Mouse (Mus musculus) heart, embryonic 15.5 days (tissue): ENCODE results near the gene Col5a1. TPM values are rescaled to one million over a fixed set of nuclear protein-coding genes. Genes with fewer than 3 reads are reported as not detected.

Experiments used
- ATAC-seq: fragments of 200-750 bp; cut with Nextera tagmentation; replicated peaks from 2 replicates; pipeline ENCODE4 v1.8.0; 2017; ENCODE audit warnings: low read depth, moderate TSS enrichment; ENCODE audit not compliant: insufficient number of reproducible peaks, insufficient read depth, low FRiP score
- H3K27ac ChIP-seq: fragments of 300-500 bp; sonication (generic); 2 replicates; pipeline ENCODE4 v1.5.1; 2015; ENCODE audit warnings: mild to moderate bottlenecking, inconsistent platforms
- H3K27me3 ChIP-seq: fragments of 300-500 bp; sonication (generic); 2 replicates; pipeline ENCODE4 v1.6.1; 2015; ENCODE audit warnings: inconsistent platforms
- H3K36me3 ChIP-seq: fragments of 300-500 bp; sonication (generic); 2 replicates; pipeline ENCODE4 v1.6.1; 2015; ENCODE audit warnings: mild to moderate bottlenecking, inconsistent platforms
- H3K4me1 ChIP-seq: fragments of 300-500 bp; sonication (generic); replicated peaks from 2 replicates; pipeline ENCODE4 v1.6.1; 2015; ENCODE audit warnings: inconsistent platforms
- H3K4me2 ChIP-seq: fragments of 300-500 bp; sonication (generic); 2 replicates; pipeline ENCODE4 v1.6.1; 2015; ENCODE audit warnings: inconsistent platforms, mild to moderate bottlenecking, moderate library complexity
- H3K4me3 ChIP-seq: fragments of 300-500 bp; sonication (generic); 2 replicates; pipeline ENCODE4 v1.5.1; 2015; ENCODE audit warnings: mild to moderate bottlenecking, inconsistent platforms
- H3K9ac ChIP-seq: fragments of 300-500 bp; sonication (generic); 2 replicates; pipeline ENCODE4 v1.6.1; 2015; ENCODE audit warnings: mild to moderate bottlenecking, inconsistent platforms
- H3K9me3 ChIP-seq: fragments of 300-500 bp; sonication (generic); replicated peaks from 2 replicates; pipeline ENCODE4 v1.6.1; 2016; ENCODE audit warnings: inconsistent platforms
- WGBS: fragments of 180-500 bp; shearing (Covaris S2); methylation state at CpG from one replicate; pipeline ENCODE4 v1.1.7; 2015; ENCODE audit warnings: mixed read lengths; 5-methylcytosine and 5-hydroxymethylcytosine counted together
- polyA plus RNA-seq: library from polyadenylated mRNA; unstranded; fragments of >200 nt; fragmentation: Nextera tagmentation; extraction: Ambion mirVana; gene quantifications from 2 replicates; pipeline ENCODE4 v1.2.1, GENCODE M21; 2015

The Col5a1 gene
- polyA plus RNA-seq, 1 experiment from 2014 or later = 71.0 TPM

- no peak for ATAC-seq
- Histone ChIP-seq H3K4me2 (no peak overlapping the region), H3K27me3 (no peaks in the 10 kb centered on the region), H3K9me3 (no peaks in the 10 kb centered on the region), H3K27ac (no peak overlapping the region), H3K4me1 (no peaks in the 10 kb centered on the region), H3K36me3 (no peaks in the 10 kb centered on the region), H3K9ac (no peak overlapping the region), H3K4me3 (no peak overlapping the region)
- WGBS = 85% methylated on average over 5 of the region's 5 CpGs
Observed at GRCm38 (mm10) chr2:28065081-28065651, 178.9 kb downstream of the Col5a1 start.

DNA sequence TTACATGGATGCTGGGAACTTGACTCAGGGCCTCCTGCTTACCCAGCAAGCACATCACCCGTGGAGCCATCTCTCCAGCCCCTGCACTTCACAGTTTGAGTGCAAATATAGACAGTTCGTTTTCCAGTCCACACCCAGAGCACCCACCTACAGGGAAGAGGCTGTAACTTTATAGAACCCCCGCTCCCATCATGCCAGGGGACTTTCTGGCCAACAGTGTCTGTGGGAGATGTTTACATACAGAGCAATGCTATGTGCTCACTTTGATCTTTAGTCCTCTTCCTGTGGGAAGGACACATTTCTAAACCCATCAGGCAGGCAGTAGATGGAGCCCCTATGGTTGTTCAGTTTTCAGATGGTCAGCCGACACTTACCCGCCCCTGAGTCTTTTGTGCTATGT lies 180.5 kb downstream of the Col5a1 start:
- Histone ChIP-seq H3K4me2 (no peak overlapping the region), H3K36me3 (no peaks in the 10 kb centered on the region), H3K9me3 (no peaks in the 10 kb centered on the region), H3K4me3 (no peak overlapping the region), H3K9ac (no peak overlapping the region), H3K27ac (no peak overlapping the region), H3K4me1 (no peaks in the 10 kb centered on the region), H3K27me3 (no peaks in the 10 kb centered on the region)
- WGBS = 63% methylated on average over 5 of the region's 5 CpGs
- no peak for ATAC-seq

GRCm38 (mm10) chr2:28067175-28067574 lies 180.9 kb downstream of the Col5a1 start:
- H3K9me3 ChIP-seq = no peaks in the 10 kb centered on the region
- WGBS = 74% methylated on average over 6 of the region's 6 CpGs
- H3K9ac ChIP-seq = no peak overlapping the region
- no peaks in the 10 kb centered on the region for H3K36me3 ChIP-seq
- no peaks in the 10 kb centered on the region for H3K4me1 ChIP-seq
- no peak overlapping the region for H3K4me3 ChIP-seq
- no peak for ATAC-seq
- no peak overlapping the region for H3K27ac ChIP-seq
- no peaks in the 10 kb centered on the region for H3K27me3 ChIP-seq
- no peak overlapping the region for H3K4me2 ChIP-seq

GRCm38 (mm10) chr2:28067821-28068536 lies 181.8 kb downstream of the Col5a1 start:
- no peak; the same call in 1 of the 2 replicates for ATAC-seq
- 66% methylated on average over 2 of the region's 2 CpGs for WGBS
- Histone ChIP-seq H3K27ac (no peak overlapping the region), H3K9ac (no peak overlapping the region), H3K36me3 (no peaks in the 10 kb centered on the region), H3K4me1 (no peaks in the 10 kb centered on the region), H3K27me3 (no peaks in the 10 kb centered on the region), H3K9me3 (no peaks in the 10 kb centered on the region), H3K4me2 (no peak overlapping the region), H3K4me3 (no peak overlapping the region)

GRCm38 (mm10) chr2:28068537-28068878 lies 182.3 kb downstream of the Col5a1 start:
- H3K9me3 ChIP-seq = no peaks in the 10 kb centered on the region
- ATAC-seq = 0 out of 2 replicates have a peak, but pooled peaks have one; percentile 22
- no peak overlapping the region for H3K9ac ChIP-seq
- H3K36me3 ChIP-seq = no peaks in the 10 kb centered on the region
- H3K4me3 ChIP-seq = no peak overlapping the region
- H3K27ac ChIP-seq = no peak overlapping the region
- H3K4me1 ChIP-seq = no peaks in the 10 kb centered on the region
- no peaks in the 10 kb centered on the region for H3K27me3 ChIP-seq
- WGBS = 51% methylated on average over 9 of the region's 9 CpGs
- H3K4me2 ChIP-seq = no peak overlapping the region

DNA sequence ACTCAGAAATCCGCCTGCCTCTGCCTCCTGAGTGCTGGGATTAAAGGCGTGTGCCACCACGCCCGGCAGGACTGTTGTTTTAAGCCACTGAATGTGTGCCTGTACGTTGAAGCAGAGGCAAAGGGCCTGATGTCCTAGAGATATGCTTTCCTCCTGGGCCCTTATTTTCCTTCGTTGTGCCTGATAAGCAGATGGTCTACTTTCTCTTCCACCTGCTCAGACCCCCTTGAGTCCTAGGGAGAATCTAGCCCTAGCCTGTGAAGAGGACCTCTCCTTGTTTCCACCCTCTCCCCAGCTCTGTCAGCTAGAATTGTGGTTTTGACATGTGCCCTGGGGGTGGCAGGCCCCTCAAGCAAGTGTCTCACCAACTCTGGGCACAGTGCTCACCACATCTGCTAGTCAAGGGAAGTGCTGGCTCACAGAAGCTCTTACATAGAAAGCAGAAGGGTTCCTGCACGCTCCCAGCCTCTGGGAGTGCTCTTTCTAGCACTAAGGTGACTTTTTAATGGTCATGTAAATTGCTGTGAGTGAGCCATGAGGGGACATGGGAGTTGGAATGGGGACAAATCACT lies 189.5 kb downstream of the Col5a1 start:
- H3K4me1 ChIP-seq = no peaks in the 10 kb centered on the region
- no peak overlapping the region for H3K27ac ChIP-seq
- H3K4me2 ChIP-seq = no peak overlapping the region
- no peak for ATAC-seq
- no peaks in the 10 kb centered on the region for H3K27me3 ChIP-seq
- WGBS = 74% methylated on average over 7 of the region's 7 CpGs
- H3K36me3 ChIP-seq = no peaks in the 10 kb centered on the region
- no peak overlapping the region for H3K4me3 ChIP-seq
- no peaks in the 10 kb centered on the region for H3K9me3 ChIP-seq
- H3K9ac ChIP-seq = no peak overlapping the region

GRCm38 (mm10) chr2:28084768-28085167 lies 198.5 kb downstream of the Col5a1 start, which contains the start of gene Fcnb:
Gene Fcnb, minus strand, starts transcription at chr2:28084885.
- Histone ChIP-seq H3K27ac (no peak within 1 kb of the TSS), H3K9ac (no peak within 1 kb of the TSS), H3K9me3 (no peaks in the 10 kb centered on the region), H3K4me2 (no peak within 1 kb of the TSS), H3K27me3 (no peaks in the 10 kb centered on the region), H3K4me1 (no peaks in the 10 kb centered on the region), H3K36me3 (no peaks in the 10 kb centered on the region), H3K4me3 (no peak within 1 kb of the TSS)
- 82% methylated on average over 3 of the region's 3 CpGs for WGBS
- no peak for ATAC-seq

DNA sequence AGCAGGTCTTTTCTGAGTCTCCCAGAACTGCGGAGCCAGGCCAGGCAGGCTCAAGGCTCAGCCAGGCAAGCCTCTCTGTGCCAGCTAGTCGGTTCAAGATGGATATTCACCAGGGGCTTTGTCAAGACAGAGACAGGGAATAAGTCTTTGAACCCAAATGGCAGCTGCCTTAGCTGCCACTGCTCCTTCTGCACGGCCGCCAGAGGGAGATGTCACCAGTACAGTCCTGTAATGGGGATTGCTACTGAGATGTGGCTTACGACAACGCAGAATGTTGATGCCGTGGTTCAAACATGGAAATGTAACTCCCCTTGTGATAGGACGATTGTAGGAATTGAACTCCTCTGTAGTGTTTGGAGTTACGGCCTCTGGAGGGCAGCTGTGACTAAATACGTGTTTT lies 199.9 kb downstream of the Col5a1 start:
- Histone ChIP-seq H3K9ac (no peak overlapping the region), H3K4me3 (no peak overlapping the region), H3K27me3 (no peaks in the 10 kb centered on the region), H3K27ac (no peak overlapping the region), H3K4me2 (no peak overlapping the region), H3K36me3 (no peaks in the 10 kb centered on the region), H3K4me1 (no peaks in the 10 kb centered on the region), H3K9me3 (no peaks in the 10 kb centered on the region)
- ATAC-seq = no peak
- WGBS = 70% methylated on average over 10 of the region's 10 CpGs

DNA sequence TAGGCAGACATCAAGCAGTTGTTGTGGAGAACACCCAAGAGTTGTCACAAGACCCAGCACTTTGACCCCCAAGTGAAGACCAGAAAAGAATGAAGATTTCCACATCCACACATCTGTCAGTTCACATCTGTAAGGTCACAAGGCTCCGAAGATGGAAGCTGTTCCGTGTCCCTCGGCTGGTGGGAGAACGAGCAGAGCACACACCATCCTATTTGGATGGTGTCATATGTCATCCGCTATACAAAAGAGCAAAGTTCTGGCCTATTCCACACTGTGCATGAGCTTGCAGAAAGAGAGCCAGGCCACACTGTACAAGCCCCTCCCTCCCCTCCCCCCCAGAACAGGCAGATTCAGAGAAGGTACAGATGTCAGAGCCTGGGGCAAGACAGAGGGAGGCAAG lies 202.9 kb downstream of the Col5a1 start:
- no peaks in the 10 kb centered on the region for H3K4me1 ChIP-seq
- no peak overlapping the region for H3K4me3 ChIP-seq
- H3K27me3 ChIP-seq = 0 out of 2 replicates have a peak, but pooled peaks cover 2% of the 10 kb centered on the region
- H3K36me3 ChIP-seq = no peaks in the 10 kb centered on the region
- no peak for ATAC-seq
- H3K4me2 ChIP-seq = no peak overlapping the region
- H3K9ac ChIP-seq = no peak overlapping the region
- H3K9me3 ChIP-seq = no peaks in the 10 kb centered on the region
- no peak overlapping the region for H3K27ac ChIP-seq
- WGBS = 57% methylated on average over 5 of the region's 5 CpGs

Other genes starting within 250 kb of the Col5a1 start
- gene Rxra, start 210.0 kb upstream of the Col5a1 start, polyA plus RNA-seq = 6.6 and 9.5 TPM in 2 replicates
- gene Fcnb, start 198.5 kb downstream of the Col5a1 start, polyA plus RNA-seq = 0.28 and 0.82 TPM in 2 replicates